Mouse (Mus musculus) cerebral cortex, adult 2 months (tissue): ENCODE data around the gene Gucy2f.

ENCODE experiments used
- WGBS: fragments of 180-500 bp; shearing (Covaris S2); methylation state at CpG from one replicate; pipeline ENCODE4 v1.1.7; 2018; 5-methylcytosine and 5-hydroxymethylcytosine counted together

The Gucy2f gene

DNA sequence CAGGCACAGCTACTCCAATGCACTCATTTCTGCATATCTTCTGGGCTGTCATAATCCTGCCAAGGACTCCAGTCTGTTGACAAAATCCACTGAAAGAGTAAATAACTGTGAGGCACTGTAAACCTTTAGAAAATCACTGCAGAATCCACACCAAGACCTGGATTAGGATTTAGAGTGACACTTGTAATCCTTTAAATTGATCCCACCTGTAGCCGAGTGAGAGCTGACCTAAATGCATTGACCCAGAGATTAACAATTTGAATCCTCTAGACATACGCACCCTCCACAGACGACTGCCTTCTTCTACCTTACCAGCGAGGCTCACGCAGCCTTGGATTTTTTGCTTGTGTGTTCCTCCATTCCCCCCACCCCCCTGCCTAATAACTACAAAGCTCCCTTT, at the start of gene Gucy2f:
TSS of gene Gucy2f (minus strand) at position 101 of the 400 bp plus-strand sequence.
- WGBS: 67% methylated on average over 5 of the region's 5 CpGs

- 92% methylated on average over 5 of the region's 5 CpGs for WGBS
These were observed 49.1 kb upstream of the Gucy2f start for GRCm38 (mm10) chrX:142245682-142246327.

DNA sequence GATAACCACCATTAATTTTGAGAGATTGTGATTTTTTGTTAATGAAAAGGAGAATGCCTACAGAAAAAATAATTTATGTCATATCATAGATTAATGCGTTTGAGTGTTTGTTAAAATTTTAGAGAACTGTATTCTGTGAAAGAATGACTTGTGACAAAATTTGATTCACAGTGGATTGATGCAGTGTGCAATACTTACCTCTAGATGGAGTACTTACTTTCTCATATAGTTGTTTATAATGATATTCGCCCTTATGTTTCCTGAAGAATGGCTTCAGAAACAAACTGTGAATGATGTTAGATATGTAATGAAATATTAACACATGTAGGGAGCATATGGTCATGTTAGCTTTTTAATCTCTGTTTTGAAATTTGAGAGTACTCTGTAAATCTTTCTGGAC, 40.4 kb upstream of the Gucy2f start:
- WGBS: 40% methylated on average over 2 of the region's 2 CpGs

- 100% methylated on average over 1 of the region's 1 CpGs for WGBS
These were observed 39.4 kb upstream of the Gucy2f start for GRCm38 (mm10) chrX:142236146-142236545.

GRCm38 (mm10) chrX:142228769-142229158, 32.0 kb upstream of the Gucy2f start:
- WGBS: 7% methylated on average over 7 of the region's 7 CpGs

DNA sequence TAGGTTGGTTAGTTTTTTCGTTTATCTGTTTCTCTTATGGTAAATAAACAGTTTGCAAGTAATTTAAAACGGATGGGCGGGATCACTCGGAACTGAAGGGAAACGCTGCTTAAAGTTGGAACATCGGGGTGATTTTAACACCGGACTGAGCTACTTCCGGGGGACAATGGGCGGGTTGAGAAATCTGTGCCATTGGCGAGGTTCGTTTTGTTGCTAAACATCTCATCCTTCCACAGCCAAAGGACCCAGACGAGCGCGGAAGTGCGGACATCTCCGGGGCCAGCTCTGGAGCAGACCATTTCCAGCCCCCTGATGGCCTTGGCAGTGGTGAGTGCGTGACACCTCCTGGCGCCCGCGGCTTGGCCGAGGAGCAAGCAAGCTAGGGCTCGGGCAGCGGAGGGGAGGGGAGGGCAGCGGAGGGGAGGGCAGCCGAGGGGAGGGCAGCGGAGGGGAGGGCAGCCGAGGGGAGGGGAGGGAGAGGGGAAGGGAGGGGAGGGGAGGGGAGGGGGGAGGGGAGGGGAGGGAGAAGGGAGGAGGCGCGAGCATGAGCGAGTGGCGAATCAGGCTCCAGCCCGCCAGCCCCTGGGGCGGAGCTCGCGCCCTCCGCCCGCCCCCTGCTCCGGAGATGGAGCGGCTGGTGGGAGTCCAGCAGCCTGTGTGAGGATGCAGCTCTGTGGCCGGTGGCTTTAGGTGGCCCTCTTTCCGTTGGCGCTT, 31.5 kb upstream of the Gucy2f start:
- WGBS: 3% methylated on average over 32 of the region's 42 CpGs

DNA sequence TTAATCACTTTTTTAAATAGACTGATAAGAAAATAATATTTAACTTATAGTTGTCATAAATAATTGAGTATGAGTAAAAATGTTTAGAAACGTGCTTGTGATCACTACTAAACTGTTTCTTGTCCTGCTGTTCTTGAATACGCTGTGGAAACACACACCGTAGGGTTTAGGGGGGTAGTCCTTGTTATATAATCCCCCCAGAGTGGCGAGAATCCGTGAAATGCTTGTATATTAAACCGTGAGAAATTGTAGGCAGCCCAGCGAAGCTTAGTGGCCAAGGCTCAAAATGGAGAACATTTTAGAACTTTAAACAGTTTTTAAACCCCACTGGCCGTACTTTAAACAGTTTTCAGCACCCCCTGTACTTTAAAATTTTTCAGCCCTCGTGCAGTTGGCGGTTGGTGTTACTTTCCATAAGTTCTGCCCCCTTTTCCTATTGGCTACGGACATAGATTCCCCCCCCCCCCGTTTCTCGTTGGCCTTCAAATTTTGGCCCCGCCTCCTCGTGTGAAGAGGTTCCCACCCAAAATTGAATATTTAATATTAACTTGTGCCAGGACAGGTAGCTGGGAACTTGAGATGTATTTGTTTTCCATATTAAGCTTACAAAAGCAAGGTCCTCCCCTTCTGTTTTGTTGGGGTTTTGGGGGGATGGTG, 30.8 kb upstream of the Gucy2f start:
- 7% methylated on average over 15 of the region's 15 CpGs for WGBS

- 91% methylated on average over 14 of the region's 14 CpGs for WGBS
These were observed 29.8 kb upstream of the Gucy2f start, which contains the start of gene Nxt2 for GRCm38 (mm10) chrX:142226542-142226941. Gene Nxt2 (plus strand): TSS chrX:142226770.

- 3% methylated on average over 3 of the region's 3 CpGs for WGBS
These were observed 3.6 kb upstream of the Gucy2f start for GRCm38 (mm10) chrX:142200295-142200694.

- WGBS: 71% methylated on average over 1 of the region's 1 CpGs
These were observed 1.2 kb downstream of the Gucy2f start for GRCm38 (mm10) chrX:142195551-142195950.

DNA sequence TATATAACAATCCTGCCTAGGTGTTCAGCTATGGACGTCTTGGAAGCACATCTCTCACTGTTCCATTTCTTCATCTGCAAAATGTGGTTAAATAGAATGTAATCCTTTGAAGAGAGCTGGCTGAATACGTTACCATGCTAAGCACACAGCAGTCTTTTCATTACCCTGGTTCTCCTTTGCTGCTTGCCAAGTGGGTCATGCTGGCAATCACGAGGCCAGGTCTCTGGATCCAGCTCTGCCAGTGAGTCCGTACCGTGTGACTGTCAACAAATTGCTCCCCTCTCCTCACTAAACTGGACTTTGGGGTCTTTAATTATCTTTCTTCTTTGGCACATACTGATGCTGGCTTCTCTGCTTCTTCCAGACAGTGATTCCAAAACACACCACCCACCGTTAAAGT, 2.3 kb downstream of the Gucy2f start:
- WGBS: 44% methylated on average over 6 of the region's 6 CpGs

DNA sequence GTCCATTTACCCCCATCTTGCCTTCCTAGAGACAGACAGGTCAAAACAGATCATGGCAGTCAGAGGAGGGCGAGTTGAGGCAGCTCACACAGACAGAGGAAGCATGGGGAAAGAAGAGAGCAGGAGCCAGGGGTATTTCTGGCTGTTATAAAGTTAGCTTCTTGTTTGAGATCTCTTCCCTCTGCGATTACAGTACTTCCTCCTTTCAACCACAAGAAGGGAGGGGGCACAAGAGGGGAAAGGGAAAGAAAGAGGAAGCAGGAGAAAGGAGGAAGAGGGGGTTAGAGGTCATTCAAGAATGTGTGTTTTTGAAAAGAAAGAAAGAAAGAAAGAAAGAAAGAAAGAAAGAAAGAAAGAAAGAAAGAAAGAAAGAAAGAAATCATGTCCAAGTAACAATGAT, 6.4 kb downstream of the Gucy2f start:
- WGBS: 81% methylated on average over 2 of the region's 2 CpGs

GRCm38 (mm10) chrX:142189023-142189703, 7.6 kb downstream of the Gucy2f start:
- WGBS: 23% methylated on average over 22 of the region's 22 CpGs

GRCm38 (mm10) chrX:142182026-142182425, 14.7 kb downstream of the Gucy2f start:
- 68% methylated on average over 2 of the region's 2 CpGs for WGBS

DNA sequence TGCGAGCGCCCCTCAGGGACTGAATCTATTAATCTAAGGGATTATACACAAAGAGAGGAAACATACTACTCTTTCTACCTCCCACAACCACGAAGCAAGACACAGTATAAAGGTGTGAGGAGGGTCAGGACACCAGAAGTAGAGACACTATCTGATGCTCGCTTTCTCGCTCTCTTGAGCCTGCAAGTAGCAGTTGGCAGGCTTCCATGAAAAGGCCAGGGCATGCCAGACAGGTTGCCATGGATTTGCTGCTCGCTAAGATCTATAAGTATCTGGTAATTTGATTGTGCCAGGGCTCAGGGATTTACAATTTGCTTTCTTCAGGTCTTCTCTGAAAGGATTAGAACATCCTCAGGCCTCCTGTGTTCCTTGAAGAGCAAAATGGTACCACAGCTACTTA, 85.5 kb downstream of the Gucy2f start:
- WGBS: 83% methylated on average over 6 of the region's 6 CpGs

- 33% methylated on average over 3 of the region's 3 CpGs for WGBS
These were observed 99.8 kb downstream of the Gucy2f start for GRCm38 (mm10) chrX:142096904-142097303.

DNA sequence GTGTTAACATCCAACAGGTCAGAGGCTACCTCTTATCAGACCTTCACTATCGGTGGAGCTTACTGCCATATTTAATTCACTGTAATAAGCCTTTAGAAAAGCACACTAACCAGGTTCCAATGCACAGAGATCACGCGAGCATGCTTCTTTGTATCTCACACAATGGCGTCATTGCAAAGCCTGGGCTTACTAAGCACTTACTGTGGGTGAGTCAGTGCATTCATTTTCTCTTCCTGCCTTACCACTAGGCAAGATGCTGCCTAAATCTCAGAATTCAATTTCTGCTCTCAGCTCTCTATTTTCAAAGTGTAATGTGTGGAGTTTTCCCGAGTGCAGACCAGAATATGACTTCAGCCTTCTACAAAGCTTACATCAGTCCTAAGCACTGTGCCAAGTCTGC, 101.2 kb downstream of the Gucy2f start:
- WGBS: 31% methylated on average over 5 of the region's 5 CpGs

DNA sequence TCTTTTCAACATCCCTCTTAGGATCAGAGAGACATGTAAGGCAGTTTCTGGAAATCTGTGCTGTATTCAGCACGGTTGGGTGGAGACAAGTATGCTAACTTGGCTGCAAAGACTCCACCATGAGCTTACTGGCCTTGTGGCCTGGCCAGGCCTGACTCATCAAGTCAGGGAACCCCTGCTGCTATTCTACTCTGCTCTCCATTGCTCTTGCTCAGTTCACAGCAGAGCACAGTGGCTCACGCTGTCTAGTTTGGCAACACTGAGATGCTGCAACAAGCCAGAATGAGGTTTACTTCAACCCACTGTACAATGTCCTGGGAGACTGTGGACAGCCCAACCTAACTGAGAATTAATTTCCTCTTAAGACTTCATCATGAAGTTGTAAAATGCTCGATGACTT, 134.1 kb downstream of the Gucy2f start:
- WGBS: 66% methylated on average over 3 of the region's 3 CpGs
